Mouse (Mus musculus): Measurements from ENCODE around the gene Arfgap2. TPM values are rescaled to one million over a fixed set of nuclear protein-coding genes. Genes with fewer than 3 reads are reported as not detected.

Gene Arfgap2
- polyA plus RNA-seq, 1 experiment from 2014 or later = 86.6 TPM

Other genes with a start within 250 kb of the Arfgap2 start
- 0.63 and 0.98 TPM in 2 replicates for gene Rapsn, start 229.4 kb upstream of the Arfgap2 start, polyA plus RNA-seq (2014; fragmentation: Nextera tagmentation; extraction: Ambion mirVana)
- gene Psmc3, start 211.0 kb upstream of the Arfgap2 start, polyA plus RNA-seq (2014; fragmentation: Nextera tagmentation; extraction: Ambion mirVana) = 364 and 369 TPM in 2 replicates
- 16.6 and 18.9 TPM in 2 replicates for gene Slc39a13, start 194.6 kb upstream of the Arfgap2 start, polyA plus RNA-seq (2014; fragmentation: Nextera tagmentation; extraction: Ambion mirVana)
- 4.0 and 4.5 TPM in 2 replicates for gene Spi1, start 182.6 kb upstream of the Arfgap2 start, polyA plus RNA-seq (2014; fragmentation: Nextera tagmentation; extraction: Ambion mirVana)
- gene Mybpc3, start 146.8 kb upstream of the Arfgap2 start, polyA plus RNA-seq (2014; fragmentation: Nextera tagmentation; extraction: Ambion mirVana) = not detected in 2 replicates
- gene Madd, start 81.1 kb upstream of the Arfgap2 start, polyA plus RNA-seq (2014; fragmentation: Nextera tagmentation; extraction: Ambion mirVana) = 16.9 and 17.3 TPM in 2 replicates
- 1.7 and 1.9 TPM in 2 replicates for gene Nr1h3, start 62.1 kb upstream of the Arfgap2 start, polyA plus RNA-seq (2014; fragmentation: Nextera tagmentation; extraction: Ambion mirVana)
- 34.6 and 38.8 TPM in 2 replicates for gene Acp2, start 62.1 kb upstream of the Arfgap2 start, polyA plus RNA-seq (2014; fragmentation: Nextera tagmentation; extraction: Ambion mirVana)
- gene Ddb2, start 28.0 kb upstream of the Arfgap2 start, polyA plus RNA-seq (2014; fragmentation: Nextera tagmentation; extraction: Ambion mirVana) = 7.9 and 8.2 TPM in 2 replicates
- 20.9 and 24.3 TPM in 2 replicates for gene Pacsin3, start 9.0 kb upstream of the Arfgap2 start, polyA plus RNA-seq (2014; fragmentation: Nextera tagmentation; extraction: Ambion mirVana)
- 98.0 and 98.6 TPM in 2 replicates for gene 1110051M20Rik, start 179.7 kb downstream of the Arfgap2 start, polyA plus RNA-seq (2014; fragmentation: Nextera tagmentation; extraction: Ambion mirVana)
- gene Lrp4, start 192.5 kb downstream of the Arfgap2 start, polyA plus RNA-seq (2014; fragmentation: Nextera tagmentation; extraction: Ambion mirVana) = 5.3 and 6.1 TPM in 2 replicates